Mouse (Mus musculus): ENCODE data around the gene Vopp1. TPM values are rescaled to one million over a fixed set of nuclear protein-coding genes. Genes with fewer than 3 reads are reported as not detected.

The Vopp1 gene
- total RNA-seq, 1 experiment from 2014 or later: 79.4 TPM

DNA sequence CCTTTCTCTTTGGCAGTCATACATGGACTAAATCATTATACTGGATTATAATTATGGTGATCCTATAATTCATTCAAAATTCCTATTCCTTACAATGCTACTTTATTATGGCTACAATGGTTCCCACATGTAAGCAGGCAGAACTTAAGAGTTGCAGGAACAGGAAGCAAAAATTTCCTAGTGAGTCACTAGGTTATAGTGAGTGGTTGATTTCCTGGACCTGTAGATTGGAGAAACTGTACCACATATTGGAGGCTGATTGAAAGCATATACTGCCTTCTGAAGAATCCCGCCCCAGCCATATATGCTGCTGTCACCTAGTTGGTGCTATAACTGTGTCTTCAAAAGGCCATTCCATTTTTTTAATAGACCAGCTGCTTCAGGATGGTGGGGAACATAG, 82.2 kb downstream of the Vopp1 start:
- no peak for ATAC-seq (replicated peaks; ENCODE audit: insufficient number of reproducible peaks, low FRiP score, low TSS enrichment, poor library complexity, severe bottlenecking)

- ATAC-seq (replicated peaks; ENCODE audit: insufficient number of reproducible peaks, low FRiP score, low TSS enrichment, poor library complexity, severe bottlenecking): no peak
Measured at GRCm38 (mm10) chr6:57721347-57721746, 103.6 kb downstream of the Vopp1 start.

GRCm38 (mm10) chr6:57711726-57712125, 113.2 kb downstream of the Vopp1 start:
- 0 out of 2 replicates have a peak, but pooled peaks have one; percentile 25 for ATAC-seq (replicated peaks; ENCODE audit: insufficient number of reproducible peaks, low FRiP score, low TSS enrichment, poor library complexity, severe bottlenecking)

GRCm38 (mm10) chr6:57706721-57707120, 118.2 kb downstream of the Vopp1 start:
- no peak for ATAC-seq (replicated peaks; ENCODE audit: insufficient number of reproducible peaks, low FRiP score, low TSS enrichment, poor library complexity, severe bottlenecking)

DNA sequence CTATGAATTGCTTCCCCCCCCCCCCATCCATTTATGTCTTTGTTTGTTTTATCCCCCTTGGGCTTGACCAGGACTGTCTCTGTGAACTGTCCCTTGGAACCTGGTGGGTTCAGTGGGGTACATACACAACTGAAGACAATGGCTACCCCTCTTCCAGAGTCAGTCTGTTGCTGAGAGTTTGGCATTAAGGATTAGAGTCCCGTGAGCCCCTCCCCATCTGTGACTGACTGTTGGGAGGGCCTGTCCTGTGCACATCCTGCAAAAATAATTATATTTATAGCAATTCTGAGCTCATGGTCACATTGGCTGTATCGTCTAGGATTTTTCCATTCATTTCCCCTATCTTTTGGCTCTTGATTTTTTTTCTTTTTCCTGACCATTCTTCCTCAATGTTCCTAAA, 121.3 kb downstream of the Vopp1 start:
- ATAC-seq (replicated peaks; ENCODE audit: insufficient number of reproducible peaks, low FRiP score, low TSS enrichment, poor library complexity, severe bottlenecking): no peak

DNA sequence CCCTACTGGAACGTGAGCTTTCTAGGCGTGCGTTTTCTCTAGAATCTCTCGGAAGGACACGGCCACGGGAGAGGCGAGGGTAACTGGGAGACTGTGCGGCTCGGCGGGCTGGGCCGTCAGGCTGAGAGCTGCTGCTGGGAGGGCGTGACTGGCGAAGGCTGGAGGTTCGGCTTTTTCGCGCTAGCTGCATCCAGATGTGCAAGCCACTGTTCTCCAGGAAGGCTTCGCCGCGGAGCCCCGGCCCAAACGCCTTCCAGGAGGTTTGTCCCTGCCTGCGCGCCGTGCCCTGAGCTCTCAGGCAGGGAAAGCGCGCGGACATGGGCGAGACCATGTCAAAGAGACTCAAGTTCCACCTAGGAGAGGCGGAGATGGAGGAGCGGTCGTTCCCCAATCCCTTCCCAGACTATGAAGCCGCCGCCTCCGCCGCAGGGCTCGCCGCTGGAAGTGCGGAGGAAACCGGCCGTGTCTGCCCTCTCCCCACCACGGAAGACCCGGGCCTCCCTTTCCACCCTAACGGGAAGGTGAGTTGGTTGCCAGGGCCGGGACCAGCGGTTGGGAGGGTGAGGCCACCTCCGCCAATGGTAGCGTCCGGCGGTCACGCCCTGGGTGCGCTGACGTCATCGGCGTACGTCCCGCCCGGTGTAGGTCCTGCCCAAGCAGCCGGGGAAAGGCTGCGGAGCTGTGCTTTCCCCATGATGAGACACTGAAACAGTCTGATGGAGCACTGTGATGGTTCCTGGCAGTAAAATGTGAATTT, 122.0 kb downstream of the Vopp1 start:
- peak; percentile 96 for ATAC-seq (replicated peaks; ENCODE audit: insufficient number of reproducible peaks, low FRiP score, low TSS enrichment, poor library complexity, severe bottlenecking)

DNA sequence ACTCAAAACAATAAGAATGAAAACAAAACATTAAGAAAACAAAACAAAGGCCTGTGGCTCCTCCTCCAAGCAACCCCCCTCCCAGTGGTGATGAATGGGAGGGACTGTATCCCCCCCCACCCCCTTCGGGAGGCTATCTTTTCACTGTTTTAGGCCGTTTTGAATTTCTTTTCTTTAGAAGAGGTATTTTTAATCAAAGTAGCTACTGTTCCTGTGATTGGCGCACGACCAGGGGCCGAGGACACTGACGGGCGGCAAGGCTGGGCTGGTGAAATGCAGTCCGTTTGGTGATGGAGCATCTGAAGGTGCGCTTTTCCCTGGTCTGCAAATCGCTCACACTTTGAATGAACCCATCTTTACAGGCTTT, 122.6 kb downstream of the Vopp1 start, which contains the start of gene Lancl2:
Lancl2 (plus strand) TSS at position 165 of the 367 bp plus-strand sequence.
- peak; percentile 13; the same call in 1 of the 2 replicates for ATAC-seq (replicated peaks; ENCODE audit: insufficient number of reproducible peaks, low FRiP score, low TSS enrichment, poor library complexity, severe bottlenecking)

DNA sequence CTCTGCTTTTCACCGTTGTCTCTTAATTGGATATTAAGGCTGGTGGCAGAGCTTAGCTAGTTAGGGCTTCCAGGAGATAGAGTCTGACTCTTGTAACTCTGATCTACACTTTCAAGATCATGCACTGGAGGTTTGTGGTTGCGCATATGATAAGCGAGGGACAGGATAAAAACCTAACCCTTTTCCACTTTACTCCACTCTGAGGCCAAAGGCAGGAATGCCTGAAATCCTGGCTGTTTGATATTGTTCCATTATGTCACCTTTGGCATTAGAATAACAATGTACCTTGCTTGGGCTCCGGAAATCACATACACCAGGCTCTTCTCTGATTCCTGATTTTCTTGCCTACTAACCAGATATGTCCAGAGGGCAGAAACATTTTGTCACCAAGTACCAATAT, 123.3 kb downstream of the Vopp1 start:
- ATAC-seq (replicated peaks; ENCODE audit: insufficient number of reproducible peaks, low FRiP score, low TSS enrichment, poor library complexity, severe bottlenecking): no peak

- no peak for ATAC-seq (replicated peaks; ENCODE audit: insufficient number of reproducible peaks, low FRiP score, low TSS enrichment, poor library complexity, severe bottlenecking)
Measured at GRCm38 (mm10) chr6:57693116-57693515, 131.8 kb downstream of the Vopp1 start.

DNA sequence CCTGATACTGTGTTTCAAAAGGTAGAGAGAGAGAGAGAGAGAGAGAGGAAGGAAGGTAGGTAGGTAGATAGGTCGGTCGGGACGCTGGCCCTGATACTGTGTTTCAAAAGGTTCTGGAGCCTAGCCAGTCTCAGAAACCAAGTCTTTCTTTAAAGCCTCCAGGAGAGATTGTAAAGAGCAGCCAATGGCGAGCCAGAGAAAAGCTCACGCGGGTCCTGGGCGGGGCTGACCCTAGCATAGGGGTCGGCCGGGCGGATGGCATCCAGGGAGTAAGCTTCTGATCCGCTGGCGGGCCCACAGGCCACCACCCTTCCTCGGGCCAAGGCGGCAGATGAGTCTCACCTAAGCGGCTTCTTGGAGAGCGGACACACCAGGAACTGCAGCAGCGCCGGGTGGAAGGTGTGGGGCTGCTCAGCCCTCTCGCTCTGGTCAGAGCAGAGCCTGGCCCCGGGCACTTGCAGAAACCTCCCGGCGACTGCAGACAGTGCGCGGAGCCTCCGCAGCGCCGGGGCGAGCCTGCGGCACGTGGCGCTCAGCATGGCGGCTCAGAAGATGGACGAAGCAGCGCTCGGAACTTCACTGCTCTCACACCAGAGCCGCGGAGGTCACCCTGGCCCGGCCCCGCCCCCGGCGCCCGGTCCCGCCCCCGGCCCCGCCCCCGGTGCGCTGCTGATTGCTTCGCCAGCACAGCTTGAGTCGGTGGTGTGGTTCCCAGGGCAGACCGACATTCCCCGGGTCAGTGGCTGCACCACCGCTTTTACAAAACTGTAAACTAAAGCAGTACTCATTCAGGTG, 133.3 kb downstream of the Vopp1 start, which contains the start of gene Pyurf:
Pyurf (minus strand) TSS at position 612 of the 795 bp plus-strand sequence.
- peak; percentile 89 for ATAC-seq (replicated peaks; ENCODE audit: insufficient number of reproducible peaks, low FRiP score, low TSS enrichment, poor library complexity, severe bottlenecking)

DNA sequence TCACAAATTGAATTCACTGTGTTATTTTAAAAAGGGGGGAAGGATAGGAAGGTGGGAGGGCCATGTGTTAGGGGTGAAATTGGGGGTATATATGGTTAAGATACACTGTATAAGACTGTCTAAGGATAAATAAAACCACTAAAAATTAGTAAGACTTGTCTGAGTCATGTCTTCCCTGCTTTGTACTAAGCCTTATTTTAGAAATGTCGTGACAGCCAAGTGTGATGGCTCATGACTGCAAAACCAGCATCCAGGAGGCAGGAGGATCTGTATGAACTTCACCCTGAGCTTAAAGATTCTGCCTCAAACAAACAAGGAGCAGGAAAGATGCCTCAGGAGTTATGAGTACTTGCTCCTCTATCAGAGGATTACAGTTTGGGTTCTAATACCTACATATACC, 140.8 kb downstream of the Vopp1 start:
- no peak for ATAC-seq (replicated peaks; ENCODE audit: insufficient number of reproducible peaks, low FRiP score, low TSS enrichment, poor library complexity, severe bottlenecking)

Other genes starting within 250 kb of the Vopp1 start
- 19.4 to 42.9 TPM (median 38.9 TPM) in 3 replicates for gene Herc6, start 244.2 kb downstream of the Vopp1 start, total RNA-seq (2017)
- gene Pyurf, start 133.1 kb downstream of the Vopp1 start, total RNA-seq (2017): 15.8 to 17.8 TPM (median 16.6 TPM) in 3 replicates
- 6.5 to 16.1 TPM (median 9.9 TPM) in 3 replicates for gene Lancl2, start 122.6 kb downstream of the Vopp1 start, total RNA-seq (2017)
- not detected in 3 replicates for gene Vmn1r21, start 25.2 kb upstream of the Vopp1 start, total RNA-seq (2017)
- gene Vmn1r22, start 82.9 kb upstream of the Vopp1 start, total RNA-seq (2017): not detected in 3 replicates
- not detected in 3 replicates for gene Vmn1r23, start 101.7 kb upstream of the Vopp1 start, total RNA-seq (2017)
- not detected in 3 replicates for gene Vmn1r24, start 136.3 kb upstream of the Vopp1 start, total RNA-seq (2017)
- not detected in 3 replicates for gene Vmn1r25, start 155.7 kb upstream of the Vopp1 start, total RNA-seq (2017)
- gene Vmn1r26, start 190.0 kb upstream of the Vopp1 start, total RNA-seq (2017): not detected in 3 replicates